Mouse (Mus musculus) embryonic fibroblast, embryonic 13.5 days (primary cell): ENCODE results near the gene Lrrc8c.

ENCODE experiments used
- CTCF ChIP-seq: IDR thresholded peaks from 2 replicates; pipeline ENCODE4 v1.5.1; 2011; ENCODE audit warnings: mild to moderate bottlenecking, control low read depth, low read length, moderate library complexity, borderline replicate concordance; ENCODE audit not compliant: insufficient read depth
- POLR2A ChIP-seq: IDR thresholded peaks from 2 replicates; pipeline ENCODE4 v1.6.1; 2011; ENCODE audit warnings: low read depth, mild to moderate bottlenecking, control low read depth, low read length, moderate library complexity

GRCm38 (mm10) chr5:105638916-105639315 lies 119.7 kb downstream of the Lrrc8c start:
- TF ChIP-seq POLR2A (no peak), CTCF (no peak)
